Comparison of ENCODE assay signal across 24 mouse cellular contexts in the genomic region with DNA sequence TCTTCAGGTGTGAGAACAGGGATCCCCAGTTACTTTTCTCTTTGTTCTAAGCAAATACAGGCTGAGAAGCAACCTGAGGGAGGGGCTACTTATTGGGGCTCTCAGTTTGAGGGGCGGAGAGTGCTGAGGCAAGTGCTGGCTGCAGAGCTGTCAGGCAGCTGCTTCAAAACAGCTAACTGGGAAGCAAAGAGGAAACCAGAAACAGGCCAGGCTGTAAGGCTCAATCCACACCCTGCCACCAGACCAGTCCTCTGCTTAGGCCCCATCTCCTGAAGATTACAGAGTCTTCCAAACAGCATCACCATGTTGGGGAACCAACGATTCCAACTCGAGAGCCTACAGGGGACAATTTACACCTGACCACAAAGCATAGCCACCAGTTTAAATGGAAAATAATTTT. TPM values are rescaled to one million over a fixed set of nuclear protein-coding genes. Genes with fewer than 3 reads are reported as not detected.
A peak's percentile ranks its signal among the peaks of the same experiment; 100 is the strongest.
DNase-seq lines count a peak whose midpoint lies in the region; ATAC-seq and TF ChIP-seq lines count a peak whose summit lies in the region.
"Had no signal": no experiment of that assay in that cellular context is flagged by ENCODE, and none has a peak within 500 bp of the region (broad histone marks: within the 10 kb centered on the region; RNA-seq: fewer than 3 reads in every experiment).

No protein-coding gene starts in this region.

- H3K27me3 ChIP-seq in heart, embryonic 10.5 days (ENCODE audit: insufficient read depth, poor library complexity, severe bottlenecking): 0 out of 2 replicates have a peak, but pooled peaks cover 9% of the 10 kb centered on the region
- no peaks in the 10 kb centered on the region for H3K27me3 ChIP-seq in heart, embryonic 11.5 days (ENCODE audit: control insufficient read depth, insufficient read depth, low read length)
- H3K27me3 ChIP-seq in lung, embryonic 16.5 days (ENCODE audit: control insufficient read depth, insufficient read depth, low read depth, low read length): no peaks in the 10 kb centered on the region
- no peaks in the 10 kb centered on the region for H3K27me3 ChIP-seq in thymus, adult 2 months (ENCODE audit: control insufficient read depth, insufficient read depth, low read length)
- H3K27me3 ChIP-seq: hindbrain, embryonic 12.5 days; hindbrain, embryonic 15.5 days had no signal

- 0 out of 2 replicates have a peak overlapping the region, but pooled peaks have one; percentile 4 for H3K27ac ChIP-seq in heart, embryonic 10.5 days
- no peak overlapping the region for H3K27ac ChIP-seq in heart, embryonic 11.5 days (ENCODE audit: low read depth, low read length)
- H3K27ac ChIP-seq in lung, embryonic 16.5 days (ENCODE audit: low read length): no peak overlapping the region
- no peak overlapping the region for H3K27ac ChIP-seq in thymus, adult 2 months (ENCODE audit: control insufficient read depth, insufficient read depth, low read length)
- H3K27ac ChIP-seq: embryonic facial prominence, embryonic 12.5 days; embryonic facial prominence, embryonic 15.5 days; hindbrain, embryonic 12.5 days; hindbrain, embryonic 15.5 days had no signal

- H3K4me2 ChIP-seq in heart, embryonic 11.5 days: no peak overlapping the region
- no peak overlapping the region for H3K4me2 ChIP-seq in lung, embryonic 16.5 days (ENCODE audit: low read depth, low read length)
- H3K4me2 ChIP-seq: embryonic facial prominence, embryonic 12.5 days; embryonic facial prominence, embryonic 15.5 days; hindbrain, embryonic 12.5 days; hindbrain, embryonic 15.5 days had no signal

- H3K9me3 ChIP-seq in heart, embryonic 10.5 days: no peaks in the 10 kb centered on the region
- no peaks in the 10 kb centered on the region for H3K9me3 ChIP-seq in heart, embryonic 11.5 days (replicated peaks; ENCODE audit: control insufficient read depth, low read length)
- no peaks in the 10 kb centered on the region for H3K9me3 ChIP-seq in lung, embryonic 16.5 days (ENCODE audit: control insufficient read depth, low read length)
- H3K9me3 ChIP-seq: embryonic facial prominence, embryonic 12.5 days; embryonic facial prominence, embryonic 15.5 days; G1E; hindbrain, embryonic 12.5 days; hindbrain, embryonic 15.5 days had no signal

- no peak for DNase-seq in heart, embryonic 10.5 days (ENCODE audit: low spot score)
- DNase-seq in lung, adult 2 months: no peak
- peak; percentile 43 for DNase-seq in lung, postnatal 36 days
- DNase-seq in thymus, adult 2 months: no peak
- DNase-seq in adrenal gland, postnatal 4 days (ENCODE audit: low spot score in 2 of 2): no peak
- DNase-seq: adrenal gland, postnatal 10 days; adrenal gland, postnatal 36 days; cerebellum, adult 11 months; cerebellum, adult 2 months; cerebellum, adult 9-11 months; cerebellum, postnatal 25 days; gastrocnemius, postnatal 25 days; heart, adult 18-20 months had no signal

- H3K4me3 ChIP-seq in heart, embryonic 10.5 days: no peak overlapping the region
- no peak overlapping the region for H3K4me3 ChIP-seq in heart, embryonic 11.5 days (ENCODE audit: low read depth, low read length)
- H3K4me3 ChIP-seq in lung, embryonic 16.5 days (ENCODE audit: low read length): no peak overlapping the region
- H3K4me3 ChIP-seq in lung, adult 2 months (replicated peaks; ENCODE audit: extremely low read depth, low read depth, low read length): no peak overlapping the region
- no peak overlapping the region for H3K4me3 ChIP-seq in thymus, adult 2 months (ENCODE audit: control insufficient read depth, insufficient read depth, low read length)
- H3K4me3 ChIP-seq: embryonic facial prominence, embryonic 12.5 days; embryonic facial prominence, embryonic 15.5 days; hindbrain, embryonic 12.5 days; hindbrain, embryonic 15.5 days had no signal

- H3K4me1 ChIP-seq in heart, embryonic 10.5 days: peaks cover 18% of the 10 kb centered on the region; the same call in 1 of the 2 replicates
- no peaks in the 10 kb centered on the region; the same call in 1 of the 2 replicates for H3K4me1 ChIP-seq in heart, embryonic 11.5 days (ENCODE audit: control insufficient read depth, insufficient read depth, low read length)
- H3K4me1 ChIP-seq in lung, embryonic 16.5 days (replicated peaks; ENCODE audit: control insufficient read depth, insufficient read depth, low read length): peaks cover 3% of the 10 kb centered on the region; the same call in 1 of the 2 replicates
- H3K4me1 ChIP-seq in lung, adult 2 months (ENCODE audit: control insufficient read depth, insufficient read depth, low read length): no peaks in the 10 kb centered on the region
- H3K4me1 ChIP-seq in thymus, adult 2 months (replicated peaks; ENCODE audit: control insufficient read depth, insufficient read depth, low read length): no peaks in the 10 kb centered on the region
- H3K4me1 ChIP-seq: embryonic facial prominence, embryonic 12.5 days; hindbrain, embryonic 12.5 days; hindbrain, embryonic 15.5 days had no signal

- TF ChIP-seq CTCF in lung, adult 2 months (IDR thresholded peaks at IDR 0.05; ENCODE audit: insufficient read depth, low read length): no peak
- no peak for TF ChIP-seq CTCF in thymus, adult 2 months (IDR thresholded peaks at IDR 0.05; ENCODE audit: borderline replicate concordance, control insufficient read depth, extremely low read depth, insufficient read depth, low read length, poor library complexity)

- TF ChIP-seq POLR2A in lung, adult 2 months (IDR thresholded peaks at IDR 0.05; ENCODE audit: borderline replicate concordance, extremely low read depth, low read depth, low read length): no peak
- no peak for TF ChIP-seq POLR2A in thymus, adult 2 months (IDR thresholded peaks at IDR 0.05; ENCODE audit: control insufficient read depth, extremely low read depth, insufficient read depth, low read length, poor library complexity)

- no peaks in the 10 kb centered on the region for H3K36me3 ChIP-seq in heart, embryonic 10.5 days
- no peaks in the 10 kb centered on the region for H3K36me3 ChIP-seq in heart, embryonic 11.5 days (ENCODE audit: control insufficient read depth, insufficient read depth, low read length)
- no peaks in the 10 kb centered on the region for H3K36me3 ChIP-seq in lung, embryonic 16.5 days (ENCODE audit: control insufficient read depth, insufficient read depth, low read length)
- H3K36me3 ChIP-seq in thymus, adult 2 months (ENCODE audit: control insufficient read depth, insufficient read depth, low read length): no peaks in the 10 kb centered on the region
- H3K36me3 ChIP-seq: embryonic facial prominence, embryonic 12.5 days; embryonic facial prominence, embryonic 15.5 days; G1E; hindbrain, embryonic 12.5 days; hindbrain, embryonic 15.5 days had no signal

- WGBS in heart, embryonic 10.5 days: 61% methylated on average over 3 of the region's 3 CpGs
- 49% methylated on average over 3 of the region's 3 CpGs for WGBS in heart, embryonic 11.5 days (ENCODE audit: insufficient replicate concordance)
- 36% methylated on average over 3 of the region's 3 CpGs for WGBS in lung, embryonic 16.5 days
- WGBS in lung, adult 2 months: 58% methylated on average over 3 of the region's 3 CpGs
- 82% methylated on average over 3 of the region's 3 CpGs for WGBS in thymus, adult 2 months

- no peak for ATAC-seq in heart, embryonic 11.5 days (replicated peaks; ENCODE audit: insufficient number of reproducible peaks, low FRiP score, low TSS enrichment)
- peak; percentile 88 for ATAC-seq in lung, embryonic 16.5 days (ENCODE audit: low read depth)
- ATAC-seq: forebrain, embryonic 14.5 days; Patski had no signal

- no peak overlapping the region for H3K9ac ChIP-seq in heart, embryonic 11.5 days (ENCODE audit: low read depth, low read length)
- H3K9ac ChIP-seq in lung, embryonic 16.5 days (ENCODE audit: low read length): no peak overlapping the region
- H3K9ac ChIP-seq: embryonic facial prominence, embryonic 12.5 days; embryonic facial prominence, embryonic 15.5 days; hindbrain, embryonic 12.5 days; hindbrain, embryonic 15.5 days had no signal

RNA-seq across cellular contexts. Expression of a gene that starts 2.2 kb away (rescaled TPM):
- 78.8 and 129 TPM in 2 replicates for polyA plus RNA-seq in heart, embryonic 10.5 days (2016; fragmentation: Nextera tagmentation; extraction: Ambion mirVana)
- polyA plus RNA-seq in heart, embryonic 11.5 days (2014; fragmentation: Nextera tagmentation; extraction: Ambion mirVana): 103 and 150 TPM in 2 replicates
- 57.7 and 61.2 TPM in 2 replicates for polyA plus RNA-seq in lung, embryonic 16.5 days (2015; fragmentation: Nextera tagmentation; extraction: Ambion mirVana)
- polyA plus RNA-seq in lung, adult 2 months (2012; rRNA removed): 13.7 and 21.6 TPM in 2 replicates
- polyA plus RNA-seq in thymus, adult 2 months (2012; rRNA removed): 10.7 and 13.8 TPM in 2 replicates
- 10 to 100 TPM; 19.1 to 19.2 TPM for total RNA-seq in adrenal gland, postnatal 4 days (2021)

RNA-seq across cellular contexts. Expression of a gene that starts 12.6 kb away (rescaled TPM):
- 3.1 and 4.2 TPM in 2 replicates for polyA plus RNA-seq in heart, embryonic 10.5 days (2016; fragmentation: Nextera tagmentation; extraction: Ambion mirVana)
- 0.54 and 0.59 TPM in 2 replicates for polyA plus RNA-seq in heart, embryonic 11.5 days (2014; fragmentation: Nextera tagmentation; extraction: Ambion mirVana)
- polyA plus RNA-seq in lung, embryonic 16.5 days (2015; fragmentation: Nextera tagmentation; extraction: Ambion mirVana): 15.7 and 16.4 TPM in 2 replicates
- 7.6 and 9.5 TPM in 2 replicates for polyA plus RNA-seq in lung, adult 2 months (2012; rRNA removed)
- 0.09 and 0.22 TPM in 2 replicates for polyA plus RNA-seq in thymus, adult 2 months (2012; rRNA removed)
- total RNA-seq in adrenal gland, postnatal 4 days (2021): 1 to 10 TPM in 1 of 2 experiments, under 1 TPM in 1; 0.17 to 1.7 TPM
- total RNA-seq: common myeloid progenitor, adult 5-6 weeks; gastrocnemius, postnatal 25 days; hematopoietic stem cell, adult 5-6 weeks had no signal
